Mouse (Mus musculus): Measurements from ENCODE around the gene Rorb.

The Rorb gene

GRCm38 (mm10) chr19:19074756-19075155 is 36.2 kb downstream of the Rorb start:
- DNase-seq (ENCODE audit: low read depth, low spot score), result no peak

GRCm38 (mm10) chr19:19058710-19059398 is 52.1 kb downstream of the Rorb start:
- H3K36me3 ChIP-seq (ENCODE audit: control insufficient read depth, insufficient read depth, low read length, poor library complexity, severe bottlenecking), result no peaks in the 10 kb centered on the region
- no peak for DNase-seq (ENCODE audit: low read depth, low spot score)
- no peaks in the 10 kb centered on the region for H3K27me3 ChIP-seq (ENCODE audit: control insufficient read depth, insufficient read depth, low read length, poor library complexity, severe bottlenecking)

More at GRCm38 (mm10) chr19:19074756-19075155, 36.2 kb downstream of the Rorb start:
- H3K36me3 ChIP-seq (ENCODE audit: control insufficient read depth, insufficient read depth, low read length, poor library complexity, severe bottlenecking), result no peaks in the 10 kb centered on the region
- H3K27me3 ChIP-seq (ENCODE audit: control insufficient read depth, insufficient read depth, low read length, poor library complexity, severe bottlenecking), result no peaks in the 10 kb centered on the region

GRCm38 (mm10) chr19:19058201-19058600 is 52.8 kb downstream of the Rorb start:
- H3K36me3 ChIP-seq (ENCODE audit: control insufficient read depth, insufficient read depth, low read length, poor library complexity, severe bottlenecking), result no peaks in the 10 kb centered on the region

DNA sequence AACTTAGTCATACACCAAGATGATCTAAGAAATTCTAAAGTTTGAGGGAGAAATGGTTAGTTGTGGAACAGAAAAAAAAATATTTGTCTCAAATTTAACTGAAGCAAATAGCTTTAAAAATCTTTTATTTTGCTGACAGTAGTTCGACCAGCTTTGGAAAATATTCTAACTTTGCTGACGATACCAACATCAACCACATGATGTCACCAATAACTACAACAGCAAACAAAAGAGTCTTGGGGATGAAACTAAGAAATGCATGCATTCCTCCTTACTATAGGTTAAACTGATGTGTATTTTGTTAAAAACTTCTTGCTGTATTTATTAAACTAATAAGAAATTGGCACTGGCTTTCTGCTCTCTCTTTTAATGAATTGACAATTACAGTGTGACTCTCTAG is 67.9 kb downstream of the Rorb start:
- no peak for DNase-seq (ENCODE audit: low read depth, low spot score)
- no peaks in the 10 kb centered on the region; the same call in 1 of the 2 replicates for H3K27me3 ChIP-seq (ENCODE audit: control insufficient read depth, insufficient read depth, low read length, poor library complexity, severe bottlenecking)
- H3K36me3 ChIP-seq (ENCODE audit: control insufficient read depth, insufficient read depth, low read length, poor library complexity, severe bottlenecking), result no peaks in the 10 kb centered on the region

More at GRCm38 (mm10) chr19:19058201-19058600, 52.8 kb downstream of the Rorb start:
- no peaks in the 10 kb centered on the region for H3K27me3 ChIP-seq (ENCODE audit: control insufficient read depth, insufficient read depth, low read length, poor library complexity, severe bottlenecking)
- no peak for DNase-seq (ENCODE audit: low read depth, low spot score)

DNA sequence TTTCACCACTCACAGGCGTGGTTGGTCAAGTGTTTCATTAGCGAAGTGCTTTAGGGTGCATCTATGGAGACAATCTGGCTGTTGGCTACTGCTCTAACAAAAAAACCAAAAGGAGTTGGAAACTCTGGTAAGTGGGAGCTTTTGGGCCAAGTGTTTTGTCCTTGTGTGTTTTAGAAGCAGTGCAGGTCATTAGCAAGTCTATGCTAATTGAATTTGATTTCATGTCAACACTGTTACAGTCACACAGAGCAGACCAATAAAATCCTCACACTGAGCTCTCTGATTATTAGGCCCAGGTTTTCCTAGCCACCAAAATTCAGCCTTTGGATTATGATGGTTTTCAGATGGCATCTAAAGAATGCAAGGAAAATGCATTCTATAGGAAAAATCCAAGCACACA is 70.2 kb downstream of the Rorb start:
- H3K27me3 ChIP-seq (ENCODE audit: control insufficient read depth, insufficient read depth, low read length, poor library complexity, severe bottlenecking), result no peaks in the 10 kb centered on the region; the same call in 1 of the 2 replicates
- DNase-seq (ENCODE audit: low read depth, low spot score), result no peak

DNA sequence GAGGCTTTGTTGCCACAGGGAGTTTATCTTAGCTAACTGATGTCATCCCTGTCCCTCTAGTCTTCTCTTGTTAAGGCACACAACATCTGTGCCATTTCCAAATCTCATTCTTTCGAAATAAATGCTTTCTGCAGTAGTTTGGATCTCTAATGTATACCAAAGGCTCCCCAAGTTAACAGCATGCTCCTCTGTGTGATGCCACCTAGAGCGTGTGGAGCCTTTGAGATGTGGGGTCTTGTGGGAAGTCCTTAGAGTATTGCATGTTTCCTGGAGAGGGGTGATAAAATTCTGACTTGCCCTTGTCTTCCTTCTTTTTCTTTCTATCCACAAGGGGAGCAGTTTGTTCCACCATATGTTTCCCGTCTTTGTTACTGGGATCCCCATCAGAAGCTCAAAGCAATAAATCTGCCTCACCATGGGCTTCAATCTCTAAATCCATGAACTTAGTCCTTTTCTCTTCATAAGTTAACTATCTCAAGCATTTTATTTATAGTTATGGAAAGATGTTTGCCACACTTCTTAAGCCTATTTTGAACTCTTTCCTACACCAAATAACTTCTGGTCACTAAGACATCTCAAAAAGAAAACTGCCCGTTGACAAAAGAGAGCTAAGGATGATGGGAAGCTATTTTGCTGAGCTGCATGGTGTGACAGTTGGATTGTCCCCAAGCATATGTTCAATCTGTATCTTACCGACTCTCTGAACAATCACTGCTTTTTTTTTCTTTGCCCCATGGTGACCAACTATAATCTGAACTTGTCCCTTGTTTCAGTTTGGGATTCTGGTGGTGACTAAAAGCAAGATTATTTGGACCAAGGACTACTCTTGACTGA is 76.3 kb downstream of the Rorb start:
- Histone ChIP-seq H3K27me3 (ENCODE audit: control insufficient read depth, insufficient read depth, low read length, poor library complexity, severe bottlenecking) (no peaks in the 10 kb centered on the region; the same call in 1 of the 2 replicates), H3K36me3 (ENCODE audit: control insufficient read depth, insufficient read depth, low read length, poor library complexity, severe bottlenecking) (no peaks in the 10 kb centered on the region)
- no peak for DNase-seq (ENCODE audit: low read depth, low spot score)

More for the DNA sequence above, 70.2 kb downstream of the Rorb start:
- H3K36me3 ChIP-seq (ENCODE audit: control insufficient read depth, insufficient read depth, low read length, poor library complexity, severe bottlenecking), result no peaks in the 10 kb centered on the region

DNA sequence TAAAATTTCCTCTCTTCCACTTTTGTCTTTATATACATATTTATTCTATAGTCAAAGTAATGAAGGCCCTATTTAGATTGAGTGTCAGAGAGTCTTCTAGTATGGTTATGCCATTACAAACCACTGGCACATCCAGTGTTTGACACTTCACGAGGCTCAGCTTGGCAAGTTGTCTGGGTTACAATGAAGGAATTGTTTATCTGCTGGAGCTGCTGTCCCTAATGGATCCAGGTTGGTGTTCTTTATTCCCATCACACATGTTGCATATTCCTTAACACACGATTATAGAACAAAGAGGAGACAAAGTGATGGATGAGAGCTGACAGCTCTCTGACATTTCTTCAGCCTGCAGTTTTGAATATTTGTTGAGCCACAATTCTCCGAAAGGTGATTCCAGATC is 77.0 kb downstream of the Rorb start:
- no peaks in the 10 kb centered on the region; the same call in 1 of the 2 replicates for H3K27me3 ChIP-seq (ENCODE audit: control insufficient read depth, insufficient read depth, low read length, poor library complexity, severe bottlenecking)
- H3K36me3 ChIP-seq (ENCODE audit: control insufficient read depth, insufficient read depth, low read length, poor library complexity, severe bottlenecking), result no peaks in the 10 kb centered on the region
- no peak for DNase-seq (ENCODE audit: low read depth, low spot score)

DNA sequence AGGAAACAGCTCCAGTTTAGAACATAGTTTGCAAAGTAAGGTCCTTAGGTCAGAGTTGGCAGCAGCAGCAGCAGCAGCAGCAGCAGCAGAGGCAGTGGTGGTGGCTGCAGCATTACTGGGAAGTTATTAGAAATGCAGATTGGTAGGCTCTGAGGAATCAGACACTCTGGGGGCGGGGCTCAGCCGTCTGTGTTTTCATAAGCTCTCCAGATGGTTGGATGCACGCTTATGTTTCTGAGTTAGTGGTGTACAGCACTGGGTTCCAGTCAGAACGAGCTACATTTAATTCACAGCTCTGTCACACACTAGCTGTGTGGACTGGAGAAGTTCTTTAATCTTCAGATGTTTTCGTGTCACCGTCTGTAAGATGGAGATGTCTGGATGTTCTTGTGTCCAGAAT is 105.9 kb downstream of the Rorb start:
- no peaks in the 10 kb centered on the region for H3K36me3 ChIP-seq (ENCODE audit: control insufficient read depth, insufficient read depth, low read length, poor library complexity, severe bottlenecking)
- DNase-seq (ENCODE audit: low read depth, low spot score), result no peak
- no peaks in the 10 kb centered on the region for H3K27me3 ChIP-seq (ENCODE audit: control insufficient read depth, insufficient read depth, low read length, poor library complexity, severe bottlenecking)

DNA sequence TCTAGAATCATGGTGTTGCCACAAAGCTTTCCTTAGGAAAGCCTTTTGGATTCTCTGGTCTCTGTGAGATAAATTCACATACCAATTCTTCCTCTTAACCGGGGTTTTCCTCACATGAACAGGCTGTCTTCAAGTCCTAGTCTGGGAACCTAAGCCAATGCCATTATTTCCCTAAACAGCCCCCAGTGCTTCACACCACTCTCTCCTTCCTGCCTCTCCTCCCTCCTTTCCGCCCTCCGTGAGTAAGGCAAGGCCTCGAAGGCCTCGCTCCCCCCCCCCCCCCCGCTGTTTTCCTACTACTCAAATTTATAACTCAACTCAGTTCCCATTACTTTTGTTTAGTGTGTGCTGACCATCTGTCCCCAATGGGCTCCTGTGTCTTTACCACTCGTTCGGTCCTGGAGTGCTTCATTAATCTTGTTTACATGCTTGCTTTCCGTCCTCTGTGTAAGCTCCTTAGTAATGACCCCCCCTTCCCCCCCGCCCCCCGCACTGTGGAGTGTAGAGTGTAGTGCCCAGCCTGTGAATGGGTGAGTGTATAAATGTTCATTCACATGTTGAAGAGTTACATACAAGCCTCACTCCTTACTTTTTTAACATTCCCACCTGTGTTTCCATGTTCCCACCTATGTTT is 106.9 kb downstream of the Rorb start:
- Histone ChIP-seq H3K36me3 (ENCODE audit: control insufficient read depth, insufficient read depth, low read length, poor library complexity, severe bottlenecking) (no peaks in the 10 kb centered on the region), H3K27me3 (ENCODE audit: control insufficient read depth, insufficient read depth, low read length, poor library complexity, severe bottlenecking) (no peaks in the 10 kb centered on the region)
- no peak for DNase-seq (ENCODE audit: low read depth, low spot score)

DNA sequence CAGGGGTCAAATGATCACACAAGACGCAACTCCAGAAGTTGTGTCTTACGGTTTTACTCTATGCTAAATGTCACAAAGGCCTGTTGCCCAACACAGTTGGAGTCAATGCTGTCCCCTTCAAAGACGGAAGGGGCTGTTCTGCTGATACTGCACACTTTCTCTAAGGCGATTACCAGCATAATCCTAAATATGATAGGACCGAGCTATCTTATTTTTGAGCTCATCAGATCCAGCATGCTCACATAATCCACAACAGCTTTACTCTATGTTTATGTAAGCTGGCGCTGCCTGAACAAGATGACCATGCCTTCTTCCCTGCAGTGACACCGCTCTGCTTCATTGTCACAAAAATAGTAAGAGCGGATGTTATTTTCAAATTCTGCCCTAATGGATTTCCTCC is 112.0 kb downstream of the Rorb start:
- no peak for DNase-seq (ENCODE audit: low read depth, low spot score)
- H3K27me3 ChIP-seq (ENCODE audit: control insufficient read depth, insufficient read depth, low read length, poor library complexity, severe bottlenecking), result no peaks in the 10 kb centered on the region
- H3K36me3 ChIP-seq (ENCODE audit: control insufficient read depth, insufficient read depth, low read length, poor library complexity, severe bottlenecking), result no peaks in the 10 kb centered on the region

GRCm38 (mm10) chr19:18997711-18998110 is 113.3 kb downstream of the Rorb start:
- Histone ChIP-seq H3K27me3 (ENCODE audit: control insufficient read depth, insufficient read depth, low read length, poor library complexity, severe bottlenecking) (no peaks in the 10 kb centered on the region), H3K36me3 (ENCODE audit: control insufficient read depth, insufficient read depth, low read length, poor library complexity, severe bottlenecking) (no peaks in the 10 kb centered on the region)
- DNase-seq (ENCODE audit: low read depth, low spot score), result no peak

- no peak for DNase-seq (ENCODE audit: low read depth, low spot score)
- H3K36me3 ChIP-seq (ENCODE audit: control insufficient read depth, insufficient read depth, low read length, poor library complexity, severe bottlenecking), result no peaks in the 10 kb centered on the region
- H3K27me3 ChIP-seq (ENCODE audit: control insufficient read depth, insufficient read depth, low read length, poor library complexity, severe bottlenecking), result no peaks in the 10 kb centered on the region
Observed at GRCm38 (mm10) chr19:18979996-18980395, 131.0 kb downstream of the Rorb start.

DNA sequence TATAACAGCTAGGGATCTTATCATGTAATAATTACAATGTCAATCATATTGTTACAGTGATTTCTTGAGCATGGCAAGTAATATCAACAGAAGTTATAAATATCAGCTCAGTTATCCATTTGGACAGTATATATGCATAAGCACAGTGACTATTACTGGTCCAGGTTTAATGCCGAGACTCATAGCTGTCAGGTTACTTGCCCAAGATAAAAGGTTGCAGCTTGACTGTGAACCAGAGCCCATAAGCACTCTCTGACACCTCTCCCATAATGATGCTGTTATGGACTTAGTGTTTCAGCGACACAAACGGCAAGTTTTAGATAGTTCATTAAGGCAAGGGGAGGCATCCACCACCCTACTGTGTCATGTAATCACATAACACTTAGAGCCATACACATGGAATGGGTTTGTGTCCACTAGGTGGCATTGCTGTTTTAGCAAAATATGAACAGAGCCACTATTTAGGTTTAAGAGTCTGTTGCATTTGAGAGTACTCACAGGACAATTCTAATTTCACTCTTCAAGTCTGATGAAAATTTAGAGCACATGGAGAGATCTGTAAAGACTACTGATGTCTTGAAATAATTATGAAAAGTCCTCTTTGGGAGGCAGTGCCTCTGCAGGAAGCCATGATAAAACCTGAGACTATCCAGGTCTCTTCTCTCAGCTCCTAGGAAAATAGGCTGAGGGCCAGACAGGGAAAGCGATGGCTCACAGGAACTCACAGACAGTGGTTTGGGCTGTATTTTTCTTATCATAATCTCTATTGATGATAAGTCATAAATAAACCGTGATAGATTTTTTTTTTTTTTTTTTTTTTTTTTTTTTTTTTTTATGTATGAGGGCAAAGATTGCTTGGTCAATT is 136.0 kb downstream of the Rorb start:
- Histone ChIP-seq H3K36me3 (ENCODE audit: control insufficient read depth, insufficient read depth, low read length, poor library complexity, severe bottlenecking) (no peaks in the 10 kb centered on the region), H3K27me3 (ENCODE audit: control insufficient read depth, insufficient read depth, low read length, poor library complexity, severe bottlenecking) (no peaks in the 10 kb centered on the region)
- no peak for DNase-seq (ENCODE audit: low read depth, low spot score)

DNA sequence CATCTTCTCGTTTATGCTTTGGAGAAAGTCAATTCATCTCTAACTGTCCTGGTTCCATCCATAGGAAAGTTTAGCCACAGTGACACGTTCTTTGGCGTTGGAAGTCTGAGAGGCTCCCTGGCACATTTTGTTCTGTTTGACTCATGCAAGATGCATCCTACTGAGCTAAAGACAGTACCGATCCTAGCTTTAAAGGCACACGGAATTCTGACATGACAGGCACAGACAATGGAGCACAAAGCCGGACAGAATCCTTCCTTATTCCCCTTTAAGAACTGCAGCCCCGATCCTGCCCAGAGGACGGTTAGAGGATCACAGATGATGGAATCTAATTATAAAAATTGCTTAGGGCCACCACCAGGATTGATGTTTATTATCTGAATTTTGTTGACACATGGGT is 141.6 kb downstream of the Rorb start:
- no peak for DNase-seq (ENCODE audit: low read depth, low spot score)
- H3K27me3 ChIP-seq (ENCODE audit: control insufficient read depth, insufficient read depth, low read length, poor library complexity, severe bottlenecking), result no peaks in the 10 kb centered on the region
- no peaks in the 10 kb centered on the region for H3K36me3 ChIP-seq (ENCODE audit: control insufficient read depth, insufficient read depth, low read length, poor library complexity, severe bottlenecking)
